Mouse (Mus musculus) brain, embryonic 14.5 days (tissue): ENCODE data around the gene Dnaaf1.

ENCODE experiments used
- CTCF ChIP-seq: fragments of 200-500 bp; IDR thresholded peaks from 2 replicates; pipeline ENCODE4 v1.5.1; 2012; ENCODE audit warnings: inconsistent platforms, mild to moderate bottlenecking, moderate library complexity, borderline replicate concordance; ENCODE audit not compliant: insufficient read depth, insufficient read length; ENCODE audit errors: extremely low read depth
- POLR2A ChIP-seq: fragments of 200-500 bp; IDR thresholded peaks from 2 replicates; pipeline ENCODE4 v1.6.1; 2012; ENCODE audit warnings: mild to moderate bottlenecking, inconsistent platforms, borderline replicate concordance; ENCODE audit not compliant: poor library complexity, insufficient read depth, insufficient read length, severe bottlenecking; ENCODE audit errors: extremely low read depth

GRCm38 (mm10) chr8:119580441-119581161 lies 5.6 kb downstream of the Dnaaf1 start:
- TF ChIP-seq CTCF (no peak), POLR2A (no peak)
